Mouse (Mus musculus): ENCODE data around the gene Baiap2l2. TPM values are rescaled to one million over a fixed set of nuclear protein-coding genes. Genes with fewer than 3 reads are reported as not detected.
A peak's percentile ranks its signal among the peaks of the same experiment; 100 is the strongest.

Gene Baiap2l2
- polyA plus RNA-seq, 1 experiment from 2014 or later = 0.90 TPM

DNA sequence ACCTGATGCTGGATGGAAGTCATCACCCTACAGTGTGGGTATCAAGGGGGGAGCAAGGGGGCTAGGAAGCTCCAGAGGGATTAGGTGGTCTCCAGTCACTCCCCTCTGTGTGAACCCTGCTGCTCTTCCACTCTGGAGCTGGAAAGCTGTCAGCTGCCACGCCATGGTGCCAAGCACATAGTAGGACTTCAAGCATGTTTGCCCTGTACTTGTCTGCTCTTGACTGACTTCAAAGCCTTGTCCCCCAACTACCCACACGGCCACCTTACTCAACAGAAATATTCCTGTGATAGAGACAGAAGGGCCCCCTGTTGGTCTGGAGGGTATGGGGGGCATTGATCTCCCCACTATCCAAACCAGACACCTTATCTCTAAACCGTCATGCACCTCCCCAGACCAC is 69.1 kb downstream of the Baiap2l2 start:
- no peak for DNase-seq (ENCODE audit: low spot score)

DNA sequence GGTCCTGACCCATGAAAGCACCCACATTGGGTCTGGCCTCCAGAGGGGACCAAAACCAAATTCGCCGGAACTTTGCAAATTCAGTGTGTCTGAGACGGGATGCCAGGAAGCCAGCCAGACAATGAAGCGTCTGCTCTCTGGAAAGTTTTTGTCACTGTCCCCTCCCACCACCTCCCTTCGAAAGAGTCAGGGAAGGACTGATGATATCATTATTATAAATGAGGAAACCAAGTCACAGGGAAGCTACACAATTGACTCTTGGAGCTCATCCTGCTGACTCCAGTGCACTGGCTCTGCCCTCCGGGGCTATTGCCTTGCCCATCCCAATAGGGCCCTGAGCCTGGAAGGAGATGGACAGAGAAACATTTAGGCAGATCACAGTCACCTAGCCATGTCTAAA is 71.7 kb downstream of the Baiap2l2 start:
- no peak for DNase-seq (ENCODE audit: low spot score)

DNA sequence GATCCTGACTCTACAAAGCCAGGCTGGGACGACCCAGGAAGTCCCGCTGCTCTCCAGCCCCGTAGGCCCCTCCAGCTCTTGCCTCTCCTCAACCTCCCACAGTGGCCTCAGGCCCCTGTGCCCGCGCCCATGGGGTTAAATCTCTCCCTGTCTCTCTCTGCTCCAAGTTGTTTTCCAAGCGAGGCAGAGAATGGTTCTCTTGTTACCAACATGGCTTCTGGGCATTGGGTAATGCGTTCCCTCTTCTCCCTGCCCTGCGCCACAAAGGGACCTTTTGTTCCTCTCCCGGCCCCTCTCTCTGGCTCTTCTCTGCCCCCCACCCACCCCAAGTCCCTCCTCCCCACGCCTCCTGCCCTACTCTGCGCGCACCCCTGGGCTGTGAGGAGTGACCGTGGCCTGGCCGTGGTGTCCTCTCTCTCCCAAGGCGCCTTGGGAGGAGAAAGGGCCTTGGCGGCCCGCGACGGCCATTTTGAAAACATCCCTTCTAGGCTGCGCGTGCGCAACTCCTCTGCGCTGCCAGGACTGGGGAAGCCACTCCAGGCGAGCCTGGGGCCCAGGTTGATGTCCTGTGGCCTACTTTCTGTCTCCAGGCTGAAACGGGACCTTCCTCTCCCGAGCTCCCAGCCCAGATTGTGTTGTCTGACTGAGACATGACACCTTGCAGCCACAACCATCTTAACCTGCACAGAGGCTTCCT is 72.4 kb downstream of the Baiap2l2 start:
- no peak for DNase-seq (ENCODE audit: low spot score)

DNA sequence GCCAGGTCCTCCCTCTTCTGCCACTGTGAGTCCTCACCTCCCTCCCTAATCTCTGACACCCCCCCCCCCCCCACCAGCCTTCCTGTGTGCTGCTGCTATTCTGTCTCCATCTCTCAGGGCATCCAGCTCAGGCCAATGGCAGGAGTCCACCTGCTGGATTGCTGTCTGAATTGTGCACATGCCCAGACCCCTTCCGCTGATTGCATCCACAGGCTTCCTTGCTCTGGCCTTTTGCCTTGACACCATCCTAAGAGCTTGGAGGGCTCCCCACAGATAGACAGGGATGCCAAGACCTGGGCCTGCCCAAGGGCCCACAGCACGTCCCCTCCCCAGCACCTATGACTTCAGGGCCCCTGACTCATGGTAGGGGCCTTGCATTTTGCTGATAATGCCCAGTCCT is 75.0 kb downstream of the Baiap2l2 start:
- DNase-seq (ENCODE audit: low spot score) = no peak

DNA sequence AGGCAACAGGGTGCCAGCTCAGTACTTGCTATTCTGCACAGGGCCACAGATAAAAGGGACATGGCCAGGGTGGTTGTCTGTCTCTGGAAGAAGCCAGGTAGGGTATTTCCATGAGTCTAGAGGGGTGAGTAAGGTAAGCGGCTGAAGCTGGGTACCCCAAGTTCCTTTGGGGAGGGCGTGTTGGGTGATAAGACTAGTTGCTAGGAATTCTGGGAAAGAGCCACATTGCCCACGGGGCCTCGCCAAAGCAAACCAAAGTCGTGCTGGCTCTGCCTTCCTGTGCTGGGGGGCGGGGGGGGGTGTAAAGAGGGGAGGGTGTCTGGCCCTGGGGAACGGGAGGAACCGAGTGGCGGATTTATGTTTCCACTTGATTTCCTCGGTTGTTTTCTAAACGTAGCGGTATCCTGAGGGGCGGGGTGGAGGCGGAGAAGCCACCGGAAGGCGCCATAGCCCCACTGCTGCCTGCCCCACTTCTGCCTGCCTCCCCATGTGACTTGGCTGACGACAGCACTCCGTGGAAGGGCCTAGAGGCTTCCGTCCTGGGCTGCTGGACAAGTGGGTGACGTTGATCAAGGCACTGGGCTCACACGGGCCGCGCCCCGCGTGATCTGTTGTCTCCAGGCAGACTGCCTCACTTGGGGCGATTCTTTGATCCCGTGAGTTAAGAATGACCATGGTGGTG is 76.4 kb downstream of the Baiap2l2 start:
- DNase-seq (ENCODE audit: low spot score) = peak; percentile 41

DNA sequence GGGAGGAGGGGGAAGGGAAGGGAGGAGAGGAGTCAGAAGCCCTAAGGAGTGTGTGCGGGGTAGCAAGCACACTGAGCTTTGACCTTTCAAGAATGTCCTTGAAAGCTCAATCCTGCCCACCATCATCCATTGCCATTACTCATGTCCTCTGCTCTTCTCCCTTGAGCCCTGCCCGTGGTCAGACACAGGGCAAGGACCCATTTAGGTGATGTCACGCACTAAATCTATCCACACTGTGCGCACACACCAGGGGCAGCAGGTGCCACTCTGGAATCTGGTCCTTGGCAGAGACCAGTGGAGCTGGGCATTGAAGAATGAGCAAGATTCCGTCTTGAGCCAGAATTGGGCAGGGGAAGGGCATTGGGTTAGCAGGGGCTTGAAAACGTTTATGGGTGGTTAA is 77.1 kb downstream of the Baiap2l2 start:
- DNase-seq (ENCODE audit: low spot score) = no peak

Other genes starting within 250 kb of the Baiap2l2 start
- 0.14 and 0.21 TPM in 2 replicates for gene Galr3, start 243.7 kb downstream of the Baiap2l2 start, polyA plus RNA-seq (2015; fragmentation: Nextera tagmentation; extraction: Ambion mirVana)
- 60.0 and 62.6 TPM in 2 replicates for gene Ankrd54, start 222.6 kb downstream of the Baiap2l2 start, polyA plus RNA-seq (2015; fragmentation: Nextera tagmentation; extraction: Ambion mirVana)
- 200 and 212 TPM in 2 replicates for gene Eif3l, start 210.4 kb downstream of the Baiap2l2 start, polyA plus RNA-seq (2015; fragmentation: Nextera tagmentation; extraction: Ambion mirVana)
- 3.3 and 4.6 TPM in 2 replicates for gene Micall1, start 176.6 kb downstream of the Baiap2l2 start, polyA plus RNA-seq (2015; fragmentation: Nextera tagmentation; extraction: Ambion mirVana)
- 284 and 300 TPM in 2 replicates for gene Polr2f, start 144.5 kb downstream of the Baiap2l2 start, polyA plus RNA-seq (2015; fragmentation: Nextera tagmentation; extraction: Ambion mirVana)
- gene 1700088E04Rik, start 144.3 kb downstream of the Baiap2l2 start, polyA plus RNA-seq (2015; fragmentation: Nextera tagmentation; extraction: Ambion mirVana) = 2.4 and 4.0 TPM in 2 replicates
- gene Sox10, start 120.3 kb downstream of the Baiap2l2 start, polyA plus RNA-seq (2015; fragmentation: Nextera tagmentation; extraction: Ambion mirVana) = 0.08 and 0.26 TPM in 2 replicates
- gene Pick1, start 56.4 kb downstream of the Baiap2l2 start, polyA plus RNA-seq (2015; fragmentation: Nextera tagmentation; extraction: Ambion mirVana) = 18.2 and 21.9 TPM in 2 replicates
- 0.07 and 0.35 TPM in 2 replicates for gene Gm49486, start 56.1 kb downstream of the Baiap2l2 start, polyA plus RNA-seq (2015; fragmentation: Nextera tagmentation; extraction: Ambion mirVana)
- gene Slc16a8, start 30.8 kb downstream of the Baiap2l2 start, polyA plus RNA-seq (2015; fragmentation: Nextera tagmentation; extraction: Ambion mirVana) = not detected in 2 replicates
- gene Pla2g6, start 42.9 kb upstream of the Baiap2l2 start, polyA plus RNA-seq (2015; fragmentation: Nextera tagmentation; extraction: Ambion mirVana) = 12.8 and 15.2 TPM in 2 replicates
- gene Maff, start 61.1 kb upstream of the Baiap2l2 start, polyA plus RNA-seq (2015; fragmentation: Nextera tagmentation; extraction: Ambion mirVana) = 7.2 and 8.7 TPM in 2 replicates
- 30.0 and 37.4 TPM in 2 replicates for gene Tmem184b, start 118.0 kb upstream of the Baiap2l2 start, polyA plus RNA-seq (2015; fragmentation: Nextera tagmentation; extraction: Ambion mirVana)
- 52.2 and 70.8 TPM in 2 replicates for gene Csnk1e, start 170.0 kb upstream of the Baiap2l2 start, polyA plus RNA-seq (2015; fragmentation: Nextera tagmentation; extraction: Ambion mirVana)
- gene Kcnj4, start 219.7 kb upstream of the Baiap2l2 start, polyA plus RNA-seq (2015; fragmentation: Nextera tagmentation; extraction: Ambion mirVana) = not detected in 2 replicates
- 9.5 and 11.6 TPM in 2 replicates for gene Kdelr3, start 230.9 kb upstream of the Baiap2l2 start, polyA plus RNA-seq (2015; fragmentation: Nextera tagmentation; extraction: Ambion mirVana)